Mouse (Mus musculus): ENCODE results near the gene Ankrd31. TPM values are rescaled to one million over a fixed set of nuclear protein-coding genes. Genes with fewer than 3 reads are reported as not detected.
A peak's percentile ranks its signal among the peaks of the same experiment; 100 is the strongest.

Ankrd31 gene
- total RNA-seq, 1 experiment: 1.4 TPM

GRCm38 (mm10) chr13:96870742-96871141, 122.7 kb downstream of the Ankrd31 start:
- Histone ChIP-seq H3K36me3 (ENCODE audit: control insufficient read depth, insufficient read depth, low read length, poor library complexity, severe bottlenecking) (no peaks in the 10 kb centered on the region), H3K27ac (ENCODE audit: insufficient read depth, low read depth, low read length, poor library complexity, severe bottlenecking) (no peak overlapping the region), H3K4me3 (ENCODE audit: insufficient read depth in 1 of 2, low read depth in 1 of 2, low read length in 2 of 2, poor library complexity in 1 of 2, severe bottlenecking in 1 of 2) (no peak overlapping the region), H3K9ac (ENCODE audit: insufficient read depth, low read depth, low read length, poor library complexity, severe bottlenecking) (no peak overlapping the region), H3K4me1 (ENCODE audit: control insufficient read depth in 2 of 2, insufficient read depth in 2 of 2, low read length in 2 of 2, poor library complexity in 1 of 2) (no peaks in the 10 kb centered on the region), H3K9me3 (ENCODE audit: control insufficient read depth, insufficient read depth, low read depth, low read length) (no peaks in the 10 kb centered on the region)
- TF ChIP-seq HCFC1 (IDR thresholded peaks at IDR 0.05; ENCODE audit: borderline replicate concordance, insufficient read depth, low read length): no peak
- no peak for TF ChIP-seq ZC3H11A (IDR thresholded peaks at IDR 0.05; ENCODE audit: borderline replicate concordance, low read depth, low read length)
- no peak for TF ChIP-seq ZNF384 (IDR thresholded peaks at IDR 0.05; ENCODE audit: low read depth, low read length)
- no peak for TF ChIP-seq MAFK (IDR thresholded peaks at IDR 0.05; ENCODE audit: insufficient read depth, low read depth, low read length)
- TF ChIP-seq CHD2 (IDR thresholded peaks at IDR 0.05; ENCODE audit: low read depth, low read length): no peak
- in situ Hi-C loops (cut with MboI; ENCODE audit: low sequenced_read_pairs in 2 of 2, unreplicated experiment in 2 of 2): no loop called here
- peak; percentile 15 for DNase-seq (ENCODE audit: low read depth, low spot score)

- Histone ChIP-seq H3K4me3 (ENCODE audit: insufficient read depth in 1 of 2, low read depth in 1 of 2, low read length in 2 of 2, poor library complexity in 1 of 2, severe bottlenecking in 1 of 2) (no peak overlapping the region), H3K36me3 (ENCODE audit: control insufficient read depth, insufficient read depth, low read length, poor library complexity, severe bottlenecking) (no peaks in the 10 kb centered on the region), H3K9me3 (ENCODE audit: control insufficient read depth, insufficient read depth, low read depth, low read length) (no peaks in the 10 kb centered on the region), H3K27ac (ENCODE audit: insufficient read depth, low read depth, low read length, poor library complexity, severe bottlenecking) (no peak overlapping the region), H3K9ac (ENCODE audit: insufficient read depth, low read depth, low read length, poor library complexity, severe bottlenecking) (no peak overlapping the region), H3K4me1 (ENCODE audit: control insufficient read depth in 2 of 2, insufficient read depth in 2 of 2, low read length in 2 of 2, poor library complexity in 1 of 2) (no peaks in the 10 kb centered on the region)
- TF ChIP-seq CHD2 (IDR thresholded peaks at IDR 0.05; ENCODE audit: low read depth, low read length) (no peak), MAFK (IDR thresholded peaks at IDR 0.05; ENCODE audit: insufficient read depth, low read depth, low read length) (no peak), ZNF384 (IDR thresholded peaks at IDR 0.05; ENCODE audit: low read depth, low read length) (no peak)
- in situ Hi-C loops (cut with MboI; ENCODE audit: low sequenced_read_pairs in 2 of 2, unreplicated experiment in 2 of 2): no loop called here
- DNase-seq (ENCODE audit: low read depth, low spot score): no peak
Observed at GRCm38 (mm10) chr13:96874071-96874470, 126.0 kb downstream of the Ankrd31 start.

GRCm38 (mm10) chr13:96878220-96879057, 130.4 kb downstream of the Ankrd31 start:
- DNase-seq (ENCODE audit: low read depth, low spot score): no peak

GRCm38 (mm10) chr13:96884534-96884933, 136.5 kb downstream of the Ankrd31 start:
- Histone ChIP-seq H3K9ac (ENCODE audit: insufficient read depth, low read depth, low read length, poor library complexity, severe bottlenecking) (no peak overlapping the region), H3K9me3 (ENCODE audit: control insufficient read depth, insufficient read depth, low read depth, low read length) (no peaks in the 10 kb centered on the region), H3K4me3 (ENCODE audit: insufficient read depth in 1 of 2, low read depth in 1 of 2, low read length in 2 of 2, poor library complexity in 1 of 2, severe bottlenecking in 1 of 2) (no peak overlapping the region), H3K27ac (ENCODE audit: insufficient read depth, low read depth, low read length, poor library complexity, severe bottlenecking) (no peak overlapping the region), H3K4me1 (ENCODE audit: control insufficient read depth in 2 of 2, insufficient read depth in 2 of 2, low read length in 2 of 2, poor library complexity in 1 of 2) (peaks cover 2% of the 10 kb centered on the region in 2 experiments; a peak in 1 of 4 replicates), H3K36me3 (ENCODE audit: control insufficient read depth, insufficient read depth, low read length, poor library complexity, severe bottlenecking) (no peaks in the 10 kb centered on the region)
- DNase-seq (ENCODE audit: low read depth, low spot score): peak; percentile 58
- in situ Hi-C loops (cut with MboI; ENCODE audit: low sequenced_read_pairs in 2 of 2, unreplicated experiment in 2 of 2): no loop called here
- TF ChIP-seq HCFC1 (IDR thresholded peaks at IDR 0.05; ENCODE audit: borderline replicate concordance, insufficient read depth, low read length): no peak

More at GRCm38 (mm10) chr13:96878220-96879057, 130.4 kb downstream of the Ankrd31 start:
- in situ Hi-C loops (cut with MboI; ENCODE audit: low sequenced_read_pairs in 2 of 2, unreplicated experiment in 2 of 2): no loop called here
- H3K27ac ChIP-seq (ENCODE audit: insufficient read depth, low read depth, low read length, poor library complexity, severe bottlenecking): no peak overlapping the region
- H3K9ac ChIP-seq (ENCODE audit: insufficient read depth, low read depth, low read length, poor library complexity, severe bottlenecking): no peak overlapping the region
- no peaks in the 10 kb centered on the region for H3K36me3 ChIP-seq (ENCODE audit: control insufficient read depth, insufficient read depth, low read length, poor library complexity, severe bottlenecking)
- no peaks in the 10 kb centered on the region; a peak in 1 of 4 replicates for H3K4me1 ChIP-seq (ENCODE audit: control insufficient read depth in 2 of 2, insufficient read depth in 2 of 2, low read length in 2 of 2, poor library complexity in 1 of 2)
- no peak overlapping the region for H3K4me3 ChIP-seq (ENCODE audit: insufficient read depth in 1 of 2, low read depth in 1 of 2, low read length in 2 of 2, poor library complexity in 1 of 2, severe bottlenecking in 1 of 2)
- H3K9me3 ChIP-seq (ENCODE audit: control insufficient read depth, insufficient read depth, low read depth, low read length): no peaks in the 10 kb centered on the region
- TF ChIP-seq ZC3H11A (IDR thresholded peaks at IDR 0.05; ENCODE audit: borderline replicate concordance, low read depth, low read length): no peak
- no peak for TF ChIP-seq ZNF384 (IDR thresholded peaks at IDR 0.05; ENCODE audit: low read depth, low read length)
- TF ChIP-seq MAFK (IDR thresholded peaks at IDR 0.05; ENCODE audit: insufficient read depth, low read depth, low read length): no peak
- no peak for TF ChIP-seq HCFC1 (IDR thresholded peaks at IDR 0.05; ENCODE audit: borderline replicate concordance, insufficient read depth, low read length)
- no peak for TF ChIP-seq CHD2 (IDR thresholded peaks at IDR 0.05; ENCODE audit: low read depth, low read length)

GRCm38 (mm10) chr13:96889985-96890384, 141.9 kb downstream of the Ankrd31 start:
- TF ChIP-seq ZC3H11A (IDR thresholded peaks at IDR 0.05; ENCODE audit: borderline replicate concordance, low read depth, low read length) (no peak), CHD2 (IDR thresholded peaks at IDR 0.05; ENCODE audit: low read depth, low read length) (no peak), HCFC1 (IDR thresholded peaks at IDR 0.05; ENCODE audit: borderline replicate concordance, insufficient read depth, low read length) (no peak), ZNF384 (IDR thresholded peaks at IDR 0.05; ENCODE audit: low read depth, low read length) (no peak), MAFK (IDR thresholded peaks at IDR 0.05; ENCODE audit: insufficient read depth, low read depth, low read length) (no peak)
- no peak overlapping the region for H3K9ac ChIP-seq (ENCODE audit: insufficient read depth, low read depth, low read length, poor library complexity, severe bottlenecking)
- DNase-seq (ENCODE audit: low read depth, low spot score): no peak
- no peaks in the 10 kb centered on the region for H3K36me3 ChIP-seq (ENCODE audit: control insufficient read depth, insufficient read depth, low read length, poor library complexity, severe bottlenecking)
- no peak overlapping the region for H3K4me3 ChIP-seq (ENCODE audit: insufficient read depth in 1 of 2, low read depth in 1 of 2, low read length in 2 of 2, poor library complexity in 1 of 2, severe bottlenecking in 1 of 2)
- H3K9me3 ChIP-seq (ENCODE audit: control insufficient read depth, insufficient read depth, low read depth, low read length): no peaks in the 10 kb centered on the region
- H3K4me1 ChIP-seq (ENCODE audit: control insufficient read depth in 2 of 2, insufficient read depth in 2 of 2, low read length in 2 of 2, poor library complexity in 1 of 2): no peaks in the 10 kb centered on the region
- no peak overlapping the region for H3K27ac ChIP-seq (ENCODE audit: insufficient read depth, low read depth, low read length, poor library complexity, severe bottlenecking)
- in situ Hi-C loops (cut with MboI; ENCODE audit: low sequenced_read_pairs in 2 of 2, unreplicated experiment in 2 of 2): no loop called here

All from ES-E14 (cell line).